Mouse (Mus musculus): ENCODE data around the gene Asz1. TPM values are rescaled to one million over a fixed set of nuclear protein-coding genes. Genes with fewer than 3 reads are reported as not detected.

The Asz1 gene
- polyA plus RNA-seq (2015; fragmentation: Nextera tagmentation; extraction: Ambion mirVana), result not detected in 2 replicates

DNA sequence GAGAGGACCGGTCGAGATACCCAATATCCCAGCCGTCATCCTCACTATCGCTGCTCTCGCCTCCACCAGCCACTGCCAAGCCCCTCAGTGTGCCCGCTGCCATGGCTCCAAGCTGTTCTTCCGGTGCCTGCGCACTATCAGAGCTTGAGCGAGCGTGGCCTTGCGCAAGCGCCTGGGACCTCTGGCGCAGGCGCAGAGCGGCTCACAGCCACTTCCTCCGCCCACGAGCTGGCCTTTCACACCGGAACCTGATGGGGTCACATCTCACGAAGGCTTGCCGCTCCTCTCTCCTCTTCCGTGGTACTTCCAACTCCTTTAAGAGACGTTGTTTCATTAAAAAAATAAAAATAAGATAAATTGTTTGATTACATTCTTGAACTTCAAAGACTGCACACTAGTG lies at the start of gene Asz1:
Gene Asz1, minus strand, starts transcription at position 128 of the 400 bp plus-strand sequence.
- Histone ChIP-seq H3K4me2 (ENCODE audit: low read length) (no peak within 1 kb of the TSS), H3K27me3 (ENCODE audit: insufficient read depth, low read length) (no peaks in the 10 kb centered on the region), H3K4me1 (replicated peaks; ENCODE audit: insufficient read depth, low read length) (no peaks in the 10 kb centered on the region), H3K36me3 (ENCODE audit: insufficient read depth, low read length) (no peaks in the 10 kb centered on the region), H3K27ac (no peak within 1 kb of the TSS), H3K4me3 (replicated peaks; ENCODE audit: low read depth, low read length) (no peak within 1 kb of the TSS), H3K9ac (ENCODE audit: low read depth, low read length) (no peak within 1 kb of the TSS), H3K9me3 (replicated peaks; ENCODE audit: low read length) (no peaks in the 10 kb centered on the region)
- WGBS, result 93% methylated on average over 22 of the region's 22 CpGs
- DNase-seq (ENCODE audit: low spot score) (no peak), ATAC-seq (replicated peaks; ENCODE audit: low FRiP score, low read depth) (no peak)
- no peak for TF ChIP-seq CTCF (IDR thresholded peaks at IDR 0.05; ENCODE audit: low read depth)

DNA sequence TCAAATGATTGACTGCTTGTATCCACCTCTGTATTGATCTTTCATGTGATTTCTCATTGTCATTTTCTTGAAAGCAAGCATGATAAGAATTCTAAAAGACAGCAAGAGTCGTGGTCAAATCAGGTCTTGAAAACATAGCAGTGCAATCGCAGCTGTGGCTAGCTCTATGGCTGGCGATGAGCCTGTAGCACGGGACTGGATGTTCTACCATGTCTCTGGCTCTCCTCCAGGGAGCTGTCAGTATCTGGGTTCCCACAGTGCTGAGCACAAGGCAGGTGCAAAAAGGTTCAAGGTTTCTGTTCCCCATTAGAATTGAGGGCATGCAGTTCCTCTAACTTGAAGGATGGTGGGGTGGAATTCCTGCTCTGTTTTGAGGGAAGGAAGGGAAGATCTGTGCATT lies 44.2 kb upstream of the Asz1 start:
- Histone ChIP-seq H3K4me3 (replicated peaks; ENCODE audit: low read depth, low read length) (no peak overlapping the region), H3K9ac (ENCODE audit: low read depth, low read length) (no peak overlapping the region), H3K4me1 (replicated peaks; ENCODE audit: insufficient read depth, low read length) (no peaks in the 10 kb centered on the region), H3K27me3 (ENCODE audit: insufficient read depth, low read length) (no peaks in the 10 kb centered on the region), H3K27ac (no peak overlapping the region), H3K4me2 (ENCODE audit: low read length) (no peak overlapping the region), H3K36me3 (ENCODE audit: insufficient read depth, low read length) (no peaks in the 10 kb centered on the region), H3K9me3 (replicated peaks; ENCODE audit: low read length) (no peaks in the 10 kb centered on the region)
- no peak for TF ChIP-seq CTCF (IDR thresholded peaks at IDR 0.05; ENCODE audit: low read depth)
- DNase-seq (ENCODE audit: low spot score) (no peak), ATAC-seq (replicated peaks; ENCODE audit: low FRiP score, low read depth) (no peak)
- 70% methylated on average over 4 of the region's 4 CpGs for WGBS

DNA sequence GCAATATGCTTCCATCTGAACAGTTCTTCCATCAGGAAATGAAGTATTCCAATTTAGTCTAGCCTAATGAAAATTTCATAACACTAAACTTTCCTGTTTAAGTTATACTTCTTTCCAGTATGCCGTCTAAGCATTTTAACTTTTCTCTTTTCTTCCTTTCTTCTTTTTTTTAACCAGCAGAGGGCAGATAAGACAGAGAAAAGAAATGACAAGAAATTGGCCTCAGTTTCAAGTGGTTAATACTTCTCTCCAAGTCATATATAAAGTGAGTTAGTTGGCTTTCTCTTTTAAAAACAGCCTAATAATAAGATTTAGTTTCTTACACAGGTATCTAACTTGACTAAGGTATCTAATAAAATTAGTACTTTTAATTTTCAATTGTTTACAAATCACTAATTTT lies 26.4 kb upstream of the Asz1 start:
- Histone ChIP-seq H3K9ac (ENCODE audit: low read depth, low read length) (no peak overlapping the region), H3K4me2 (ENCODE audit: low read length) (no peak overlapping the region), H3K27me3 (ENCODE audit: insufficient read depth, low read length) (no peaks in the 10 kb centered on the region), H3K4me1 (replicated peaks; ENCODE audit: insufficient read depth, low read length) (no peaks in the 10 kb centered on the region), H3K9me3 (replicated peaks; ENCODE audit: low read length) (no peaks in the 10 kb centered on the region), H3K27ac (no peak overlapping the region), H3K4me3 (replicated peaks; ENCODE audit: low read depth, low read length) (no peak overlapping the region), H3K36me3 (ENCODE audit: insufficient read depth, low read length) (no peaks in the 10 kb centered on the region)
- TF ChIP-seq CTCF (IDR thresholded peaks at IDR 0.05; ENCODE audit: low read depth), result peak; percentile 67
- WGBS, result 43% methylated on average over 1 of the region's 1 CpGs
- no peak for ATAC-seq (replicated peaks; ENCODE audit: low FRiP score, low read depth)
- peak; percentile 58 for DNase-seq (ENCODE audit: low spot score)

DNA sequence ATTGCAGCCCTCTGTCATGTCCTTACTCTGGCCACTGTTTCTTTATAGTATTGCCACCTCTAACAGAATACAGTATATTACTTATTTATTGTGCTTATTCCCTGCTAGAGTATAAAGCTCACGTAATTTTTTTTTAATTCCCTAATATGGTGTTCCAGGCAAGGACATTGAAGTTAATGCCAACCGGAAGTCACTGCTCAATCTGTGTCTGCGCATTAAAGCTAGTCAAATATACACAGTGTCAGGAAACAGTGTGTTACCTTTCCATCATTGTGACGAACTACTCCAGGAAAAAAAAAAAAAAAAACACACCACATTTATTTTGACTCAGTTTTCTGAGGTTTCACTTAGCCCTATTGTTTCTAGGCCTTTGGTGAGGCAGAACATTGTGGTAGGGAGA lies 19.2 kb upstream of the Asz1 start:
- DNase-seq (ENCODE audit: low spot score) (no peak), ATAC-seq (replicated peaks; ENCODE audit: low FRiP score, low read depth) (no peak)
- Histone ChIP-seq H3K27ac (no peak overlapping the region), H3K36me3 (ENCODE audit: insufficient read depth, low read length) (no peaks in the 10 kb centered on the region), H3K9me3 (replicated peaks; ENCODE audit: low read length) (no peaks in the 10 kb centered on the region), H3K27me3 (ENCODE audit: insufficient read depth, low read length) (no peaks in the 10 kb centered on the region), H3K4me1 (replicated peaks; ENCODE audit: insufficient read depth, low read length) (no peaks in the 10 kb centered on the region), H3K4me3 (replicated peaks; ENCODE audit: low read depth, low read length) (no peak overlapping the region), H3K9ac (ENCODE audit: low read depth, low read length) (no peak overlapping the region), H3K4me2 (ENCODE audit: low read length) (no peak overlapping the region)
- TF ChIP-seq CTCF (IDR thresholded peaks at IDR 0.05; ENCODE audit: low read depth), result no peak
- 64% methylated on average over 4 of the region's 4 CpGs for WGBS

DNA sequence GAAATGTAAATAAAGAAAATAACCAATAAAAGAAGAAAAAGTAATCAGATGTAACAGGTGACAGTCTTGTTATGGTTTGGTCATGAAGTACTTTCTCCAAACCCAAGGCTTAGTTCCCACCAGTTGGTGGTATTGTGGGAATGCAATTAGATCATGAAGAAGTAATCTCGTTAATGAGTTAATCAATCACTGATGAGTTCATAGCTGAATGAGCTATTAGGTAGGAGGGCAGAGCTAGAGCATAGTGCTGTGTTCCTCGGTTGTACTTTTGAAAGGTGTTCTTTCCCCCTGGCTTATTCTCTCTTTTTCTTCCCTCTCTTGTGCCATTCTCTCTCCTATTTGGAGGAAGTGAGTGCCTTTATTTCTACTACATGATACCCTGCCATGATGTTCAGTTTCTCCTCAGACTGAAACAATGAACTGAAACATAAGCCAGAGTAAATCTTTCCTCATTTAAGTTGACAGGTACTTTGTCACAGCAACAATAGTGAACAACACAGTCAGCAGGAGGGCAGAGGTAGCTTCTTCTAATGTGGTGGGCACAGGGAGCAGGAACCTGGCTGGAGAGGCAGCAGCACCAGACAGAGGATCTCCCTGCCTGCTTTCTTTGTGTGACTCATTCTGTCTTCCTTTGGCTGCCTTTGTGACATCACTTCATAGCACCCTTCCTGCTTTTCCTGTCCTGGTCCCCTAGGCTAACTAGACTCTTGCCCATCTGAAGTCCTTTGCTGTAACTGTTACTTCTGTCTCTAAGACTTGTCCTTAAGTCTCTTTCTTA lies 18.5 kb upstream of the Asz1 start:
- no peak for DNase-seq (ENCODE audit: low spot score)
- Histone ChIP-seq H3K36me3 (ENCODE audit: insufficient read depth, low read length) (no peaks in the 10 kb centered on the region), H3K4me3 (replicated peaks; ENCODE audit: low read depth, low read length) (no peak overlapping the region), H3K9me3 (replicated peaks; ENCODE audit: low read length) (no peaks in the 10 kb centered on the region), H3K9ac (ENCODE audit: low read depth, low read length) (no peak overlapping the region), H3K4me1 (replicated peaks; ENCODE audit: insufficient read depth, low read length) (no peaks in the 10 kb centered on the region), H3K27me3 (ENCODE audit: insufficient read depth, low read length) (no peaks in the 10 kb centered on the region), H3K27ac (no peak overlapping the region), H3K4me2 (ENCODE audit: low read length) (no peak overlapping the region)
- 51% methylated on average over 2 of the region's 2 CpGs for WGBS
- no peak for TF ChIP-seq CTCF (IDR thresholded peaks at IDR 0.05; ENCODE audit: low read depth)
- ATAC-seq (replicated peaks; ENCODE audit: low FRiP score, low read depth), result 0 out of 2 replicates have a peak, but pooled peaks have one; percentile 25

DNA sequence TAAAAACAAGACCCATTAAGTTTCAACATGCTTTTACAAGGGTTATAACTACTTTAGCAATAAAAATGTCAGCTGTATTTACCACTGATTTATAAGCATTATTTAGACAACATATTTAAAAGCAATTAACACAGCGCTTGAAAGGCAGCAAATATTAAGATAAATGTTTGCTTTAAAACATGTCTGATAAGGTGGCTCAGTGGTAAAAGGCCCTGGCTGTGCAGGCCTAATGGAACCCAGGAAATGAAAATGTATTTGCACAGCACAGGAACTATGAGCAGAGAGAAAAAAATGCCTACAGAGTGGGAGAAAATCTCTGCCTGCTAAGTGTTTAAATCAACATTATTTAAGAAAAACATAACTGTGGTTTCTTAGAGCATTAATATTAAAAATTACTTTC lies 12.0 kb downstream of the Asz1 start:
- no peak overlapping the region for H3K9ac ChIP-seq (ENCODE audit: low read depth, low read length)
- H3K27me3 ChIP-seq (ENCODE audit: insufficient read depth, low read length), result no peaks in the 10 kb centered on the region
- no peak for ATAC-seq (replicated peaks; ENCODE audit: low FRiP score, low read depth)
- DNase-seq (ENCODE audit: low spot score), result peak; percentile 43
- H3K4me2 ChIP-seq (ENCODE audit: low read length), result no peak overlapping the region
- no peak for TF ChIP-seq CTCF (IDR thresholded peaks at IDR 0.05; ENCODE audit: low read depth)
- H3K4me1 ChIP-seq (replicated peaks; ENCODE audit: insufficient read depth, low read length), result no peaks in the 10 kb centered on the region
- no peak overlapping the region for H3K27ac ChIP-seq
- no peak overlapping the region for H3K4me3 ChIP-seq (replicated peaks; ENCODE audit: low read depth, low read length)
- H3K36me3 ChIP-seq (ENCODE audit: insufficient read depth, low read length), result no peaks in the 10 kb centered on the region
- H3K9me3 ChIP-seq (replicated peaks; ENCODE audit: low read length), result no peaks in the 10 kb centered on the region
- WGBS, result 46% methylated on average over 1 of the region's 1 CpGs

All from kidney, postnatal 0 days (tissue).